Mouse (Mus musculus): Measurements from ENCODE around the gene Kcnq1.

DNA sequence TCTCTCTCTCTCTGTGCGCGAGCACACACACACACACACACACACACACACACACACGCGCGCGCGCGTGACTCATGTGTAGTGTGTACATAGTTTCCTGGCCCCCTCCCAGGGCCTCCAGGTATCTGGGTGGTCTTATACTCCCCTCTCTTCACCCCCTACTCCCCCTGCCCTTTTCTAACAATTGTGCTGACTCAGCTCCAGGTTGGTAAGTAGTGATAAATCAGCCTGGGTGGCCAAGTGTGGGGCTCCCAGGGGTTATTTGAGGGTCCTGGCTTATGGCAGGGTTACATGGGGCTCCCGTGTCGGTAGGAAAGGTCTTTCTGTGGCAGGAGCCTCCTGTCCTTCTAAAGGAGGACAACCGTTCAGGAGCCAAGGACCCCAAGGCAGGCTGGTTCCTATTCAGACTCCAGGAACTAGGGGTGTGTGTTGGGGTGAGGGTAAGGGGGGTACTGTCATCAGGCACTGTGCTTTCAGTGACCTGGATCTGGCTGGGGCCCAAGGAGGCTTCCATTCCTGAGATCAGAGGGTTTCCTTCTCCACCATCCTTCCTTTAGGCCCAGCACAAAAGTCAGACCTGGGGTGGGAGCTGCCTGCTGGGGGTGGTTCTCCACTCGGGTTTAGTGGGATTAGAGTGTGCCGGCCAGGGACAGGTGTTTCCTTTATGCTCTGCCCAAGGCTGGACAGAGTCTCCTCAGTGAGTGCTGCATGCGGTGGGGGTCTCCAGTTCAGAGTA, 52.7 kb downstream of the Kcnq1 start:
- no peak for TF ChIP-seq POLR2A (IDR thresholded peaks at IDR 0.05; ENCODE audit: borderline replicate concordance, insufficient read depth, low read length)
- no peak for TF ChIP-seq CTCF (IDR thresholded peaks at IDR 0.05; ENCODE audit: borderline replicate concordance, insufficient read depth, low read depth, low read length)
